Mouse (Mus musculus): ENCODE data around the gene App. TPM values are rescaled to one million over a fixed set of nuclear protein-coding genes. Genes with fewer than 3 reads are reported as not detected.

Gene App
- polyA plus RNA-seq, 1 experiment from 2014 or later = 166 TPM

GRCm38 (mm10) chr16:85041153-85041959 is 132.2 kb downstream of the App start:
- no peak overlapping the region for H3K9ac ChIP-seq
- H3K27ac ChIP-seq (replicated peaks) = no peak overlapping the region
- no peaks in the 10 kb centered on the region for H3K9me3 ChIP-seq
- no peak overlapping the region for H3K4me3 ChIP-seq
- ATAC-seq (ENCODE audit: extremely low read depth, insufficient number of reproducible peaks, low FRiP score, low TSS enrichment) = no peak
- peaks cover 42% of the 10 kb centered on the region for H3K36me3 ChIP-seq
- no peaks in the 10 kb centered on the region for H3K27me3 ChIP-seq (replicated peaks)
- WGBS = 60% methylated on average over 3 of the region's 3 CpGs
- H3K4me1 ChIP-seq = peaks cover 32% of the 10 kb centered on the region
- H3K4me2 ChIP-seq = no peak overlapping the region

- Histone ChIP-seq H3K27me3 (replicated peaks) (no peaks in the 10 kb centered on the region), H3K4me2 (no peak overlapping the region), H3K9me3 (no peaks in the 10 kb centered on the region), H3K4me1 (peaks cover 32% of the 10 kb centered on the region), H3K4me3 (no peak overlapping the region), H3K36me3 (peaks cover 44% of the 10 kb centered on the region), H3K27ac (replicated peaks) (peak overlapping the region; percentile 68), H3K9ac (no peak overlapping the region)
- ATAC-seq (ENCODE audit: extremely low read depth, insufficient number of reproducible peaks, low FRiP score, low TSS enrichment) = no peak
- 87% methylated on average over 8 of the region's 8 CpGs for WGBS
Observed at GRCm38 (mm10) chr16:85038731-85039130, 134.8 kb downstream of the App start.

- H3K27ac ChIP-seq (replicated peaks) = peak overlapping the region; percentile 68
- WGBS = 58% methylated on average over 10 of the region's 10 CpGs
- H3K9me3 ChIP-seq = no peaks in the 10 kb centered on the region
- no peak overlapping the region; the same call in 1 of the 2 replicates for H3K4me3 ChIP-seq
- H3K4me2 ChIP-seq = peak overlapping the region; percentile 42
- H3K27me3 ChIP-seq (replicated peaks) = no peaks in the 10 kb centered on the region
- H3K36me3 ChIP-seq = peaks cover 40% of the 10 kb centered on the region
- no peak; the same call in 1 of the 2 replicates for ATAC-seq (ENCODE audit: extremely low read depth, insufficient number of reproducible peaks, low FRiP score, low TSS enrichment)
- H3K9ac ChIP-seq = peak overlapping the region; percentile 30; the same call in 1 of the 2 replicates
- H3K4me1 ChIP-seq = peaks cover 32% of the 10 kb centered on the region
Observed at GRCm38 (mm10) chr16:85037969-85038644, 135.5 kb downstream of the App start.

GRCm38 (mm10) chr16:85035815-85036214 is 137.8 kb downstream of the App start:
- no peak for ATAC-seq (ENCODE audit: extremely low read depth, insufficient number of reproducible peaks, low FRiP score, low TSS enrichment)
- H3K4me2 ChIP-seq = no peak overlapping the region
- 78% methylated on average over 5 of the region's 5 CpGs for WGBS
- no peak overlapping the region for H3K4me3 ChIP-seq
- H3K9ac ChIP-seq = no peak overlapping the region
- H3K27me3 ChIP-seq (replicated peaks) = no peaks in the 10 kb centered on the region
- no peak overlapping the region for H3K27ac ChIP-seq (replicated peaks)
- peaks cover 20% of the 10 kb centered on the region for H3K4me1 ChIP-seq
- no peaks in the 10 kb centered on the region for H3K9me3 ChIP-seq
- peaks cover 53% of the 10 kb centered on the region for H3K36me3 ChIP-seq

GRCm38 (mm10) chr16:85033747-85034146 is 139.8 kb downstream of the App start:
- H3K9ac ChIP-seq = no peak overlapping the region
- peaks cover 14% of the 10 kb centered on the region for H3K4me1 ChIP-seq
- H3K4me3 ChIP-seq = no peak overlapping the region
- ATAC-seq (ENCODE audit: extremely low read depth, insufficient number of reproducible peaks, low FRiP score, low TSS enrichment) = no peak
- no peaks in the 10 kb centered on the region for H3K9me3 ChIP-seq
- H3K4me2 ChIP-seq = no peak overlapping the region
- H3K27me3 ChIP-seq (replicated peaks) = no peaks in the 10 kb centered on the region
- H3K27ac ChIP-seq (replicated peaks) = no peak overlapping the region
- H3K36me3 ChIP-seq = peaks cover 74% of the 10 kb centered on the region
- 79% methylated on average over 5 of the region's 5 CpGs for WGBS

GRCm38 (mm10) chr16:85030810-85031209 is 142.8 kb downstream of the App start:
- Histone ChIP-seq H3K36me3 (peaks cover 78% of the 10 kb centered on the region), H3K4me1 (no peaks in the 10 kb centered on the region), H3K4me3 (no peak overlapping the region), H3K27ac (replicated peaks) (no peak overlapping the region), H3K9me3 (no peaks in the 10 kb centered on the region), H3K9ac (no peak overlapping the region), H3K4me2 (no peak overlapping the region), H3K27me3 (replicated peaks) (no peaks in the 10 kb centered on the region)
- 88% methylated on average over 12 of the region's 12 CpGs for WGBS
- ATAC-seq (ENCODE audit: extremely low read depth, insufficient number of reproducible peaks, low FRiP score, low TSS enrichment) = no peak

GRCm38 (mm10) chr16:85028396-85028795 is 145.2 kb downstream of the App start:
- Histone ChIP-seq H3K27ac (replicated peaks) (no peak overlapping the region), H3K4me3 (no peak overlapping the region), H3K27me3 (replicated peaks) (no peaks in the 10 kb centered on the region), H3K9ac (no peak overlapping the region), H3K4me1 (no peaks in the 10 kb centered on the region), H3K36me3 (peaks cover 94% of the 10 kb centered on the region), H3K4me2 (no peak overlapping the region), H3K9me3 (no peaks in the 10 kb centered on the region)
- ATAC-seq (ENCODE audit: extremely low read depth, insufficient number of reproducible peaks, low FRiP score, low TSS enrichment) = no peak
- 86% methylated on average over 4 of the region's 4 CpGs for WGBS

GRCm38 (mm10) chr16:85024706-85025105 is 148.9 kb downstream of the App start:
- no peak overlapping the region for H3K4me2 ChIP-seq
- H3K27ac ChIP-seq (replicated peaks) = no peak overlapping the region
- H3K9ac ChIP-seq = no peak overlapping the region
- H3K4me1 ChIP-seq = no peaks in the 10 kb centered on the region
- no peak for ATAC-seq (ENCODE audit: extremely low read depth, insufficient number of reproducible peaks, low FRiP score, low TSS enrichment)
- H3K4me3 ChIP-seq = no peak overlapping the region
- WGBS = 89% methylated on average over 8 of the region's 8 CpGs
- no peaks in the 10 kb centered on the region for H3K9me3 ChIP-seq
- H3K36me3 ChIP-seq = peaks cover 70% of the 10 kb centered on the region
- H3K27me3 ChIP-seq (replicated peaks) = no peaks in the 10 kb centered on the region

- peaks cover 63% of the 10 kb centered on the region for H3K36me3 ChIP-seq
Observed at GRCm38 (mm10) chr16:85023106-85023505, 150.5 kb downstream of the App start.

GRCm38 (mm10) chr16:85020696-85021323 is 152.8 kb downstream of the App start:
- ATAC-seq (ENCODE audit: extremely low read depth, insufficient number of reproducible peaks, low FRiP score, low TSS enrichment) = no peak
- Histone ChIP-seq H3K9me3 (no peaks in the 10 kb centered on the region), H3K4me1 (peaks cover 8% of the 10 kb centered on the region; the same call in 1 of the 2 replicates), H3K27ac (replicated peaks) (no peak overlapping the region), H3K27me3 (replicated peaks) (no peaks in the 10 kb centered on the region), H3K36me3 (peaks cover 42% of the 10 kb centered on the region), H3K4me2 (no peak overlapping the region), H3K4me3 (no peak overlapping the region), H3K9ac (no peak overlapping the region)
- WGBS = 83% methylated on average over 9 of the region's 9 CpGs

More at GRCm38 (mm10) chr16:85023106-85023505, 150.5 kb downstream of the App start:
- Histone ChIP-seq H3K4me1 (0 out of 2 replicates have a peak, but pooled peaks cover under 1% of the 10 kb centered on the region), H3K27ac (replicated peaks) (no peak overlapping the region), H3K9ac (no peak overlapping the region), H3K4me2 (no peak overlapping the region), H3K9me3 (no peaks in the 10 kb centered on the region), H3K4me3 (no peak overlapping the region), H3K27me3 (replicated peaks) (no peaks in the 10 kb centered on the region)
- no peak for ATAC-seq (ENCODE audit: extremely low read depth, insufficient number of reproducible peaks, low FRiP score, low TSS enrichment)
- WGBS = 62% methylated on average over 3 of the region's 3 CpGs

GRCm38 (mm10) chr16:85019273-85019672 is 154.3 kb downstream of the App start:
- H3K4me3 ChIP-seq = no peak overlapping the region
- H3K4me2 ChIP-seq = no peak overlapping the region
- peaks cover 8% of the 10 kb centered on the region; the same call in 1 of the 2 replicates for H3K4me1 ChIP-seq
- H3K27me3 ChIP-seq (replicated peaks) = no peaks in the 10 kb centered on the region
- peaks cover 41% of the 10 kb centered on the region for H3K36me3 ChIP-seq
- no peak for ATAC-seq (ENCODE audit: extremely low read depth, insufficient number of reproducible peaks, low FRiP score, low TSS enrichment)
- 86% methylated on average over 5 of the region's 5 CpGs for WGBS
- no peak overlapping the region for H3K27ac ChIP-seq (replicated peaks)
- H3K9me3 ChIP-seq = no peaks in the 10 kb centered on the region
- no peak overlapping the region for H3K9ac ChIP-seq

Data from heart, embryonic 13.5 days (tissue).